ENCODE assay signal across 7 mouse cellular contexts in genomic region chr5:57719594-57720185, GRCm38 (mm10). TPM values are rescaled to one million over a fixed set of nuclear protein-coding genes. Genes with fewer than 3 reads are reported as not detected.
DNase-seq lines count a peak whose midpoint lies in the region; ATAC-seq and TF ChIP-seq lines count a peak whose summit lies in the region.

No protein-coding gene starts in this region.

- H3K9ac ChIP-seq in forebrain, postnatal 0 days = peak overlapping the region; percentile 70
- peak overlapping the region; percentile 72; the same call in 1 of the 2 replicates for H3K9ac ChIP-seq in hindbrain, embryonic 11.5 days (ENCODE audit: low read depth, low read length)

- peaks cover 31% of the 10 kb centered on the region for H3K36me3 ChIP-seq in G1E (replicated peaks)
- no peaks in the 10 kb centered on the region for H3K36me3 ChIP-seq in forebrain, postnatal 0 days (ENCODE audit: insufficient read depth)
- no peaks in the 10 kb centered on the region for H3K36me3 ChIP-seq in hindbrain, embryonic 11.5 days (ENCODE audit: control insufficient read depth, insufficient read depth, low read length)

- DNase-seq in G1E (ENCODE audit: low spot score) = peak; percentile 43
- peak; percentile 77 for DNase-seq in forebrain, postnatal 0 days
- DNase-seq in hindbrain, embryonic 11.5 days (ENCODE audit: low spot score) = peak; percentile 82
- DNase-seq in left cerebral cortex, adult 9 months (ENCODE audit: low spot score in 2 of 2) = peak; percentile 30 to 65
- DNase-seq in skeletal muscle tissue, adult 2 months (ENCODE audit: low read depth, low spot score) = peak; percentile 15

- TF ChIP-seq CTCF in G1E (IDR thresholded peaks at IDR 0.05; ENCODE audit: low read depth, low read length) = peak; percentile 19; the same call in 1 of the 2 replicates
- TF ChIP-seq CTCF in bone marrow, adult 2 months (IDR thresholded peaks at IDR 0.05; ENCODE audit: control insufficient read depth, insufficient read depth, low read length) = no peak
- peak; percentile 79 for TF ChIP-seq CTCF in forebrain, postnatal 0 days (IDR thresholded peaks at IDR 0.05; ENCODE audit: low read depth)

- no peak for ATAC-seq in G1E (ENCODE audit: extremely low read depth, insufficient number of reproducible peaks, low FRiP score, poor library complexity, severe bottlenecking)
- ATAC-seq in forebrain, postnatal 0 days = no peak
- ATAC-seq in hindbrain, embryonic 11.5 days (ENCODE audit: low FRiP score) = no peak
- ATAC-seq in megakaryocyte, adult 5-6 weeks (ENCODE audit: poor library complexity, severe bottlenecking) = 0 out of 2 replicates have a peak, but pooled peaks have one; percentile 4

- no peak for TF ChIP-seq POLR2A in bone marrow, adult 2 months (IDR thresholded peaks at IDR 0.05; ENCODE audit: borderline replicate concordance, control insufficient read depth, low read depth, low read length)

- H3K4me3 ChIP-seq in G1E (ENCODE audit: low read depth, low read length) = peak overlapping the region; percentile 95
- H3K4me3 ChIP-seq in bone marrow, adult 2 months (replicated peaks; ENCODE audit: control insufficient read depth, low read depth, low read length) = peak overlapping the region; percentile 56
- peak overlapping the region; percentile 70 for H3K4me3 ChIP-seq in forebrain, postnatal 0 days (ENCODE audit: low read depth, low read length)
- H3K4me3 ChIP-seq in hindbrain, embryonic 11.5 days (ENCODE audit: low read depth, low read length) = peak overlapping the region; percentile 54

- H3K4me2 ChIP-seq in forebrain, postnatal 0 days (ENCODE audit: low read depth) = peak overlapping the region; percentile 90
- H3K4me2 ChIP-seq in hindbrain, embryonic 11.5 days (replicated peaks; ENCODE audit: low read depth, low read length) = peak overlapping the region; percentile 98

- no peak overlapping the region for H3K27ac ChIP-seq in bone marrow, adult 2 months (ENCODE audit: control insufficient read depth, insufficient read depth, low read depth, low read length, poor library complexity)
- H3K27ac ChIP-seq in forebrain, postnatal 0 days (ENCODE audit: low read depth, low read length) = peak overlapping the region; percentile 88
- H3K27ac ChIP-seq in hindbrain, embryonic 11.5 days (ENCODE audit: low read depth, low read length) = no peak overlapping the region

- 2% methylated on average over 59 of the region's 59 CpGs for whole genome bisulfite sequencing in bone marrow, adult 2 months
- WGBS in forebrain, postnatal 0 days = under 1% methylated on average over 59 of the region's 59 CpGs
- under 1% methylated on average over 52 of the region's 59 CpGs for WGBS in hindbrain, embryonic 11.5 days

- H3K27me3 ChIP-seq in G1E (ENCODE audit: insufficient read depth, low read length) = no peaks in the 10 kb centered on the region
- H3K27me3 ChIP-seq in forebrain, postnatal 0 days (ENCODE audit: insufficient read depth, low read length) = no peaks in the 10 kb centered on the region
- H3K27me3 ChIP-seq in hindbrain, embryonic 11.5 days (ENCODE audit: control insufficient read depth, insufficient read depth, low read length) = peaks cover 23% of the 10 kb centered on the region

- H3K9me3 ChIP-seq in G1E (replicated peaks) = no peaks in the 10 kb centered on the region
- H3K9me3 ChIP-seq in forebrain, postnatal 0 days (ENCODE audit: low read length) = no peaks in the 10 kb centered on the region
- H3K9me3 ChIP-seq in hindbrain, embryonic 11.5 days (ENCODE audit: control insufficient read depth, low read length) = no peaks in the 10 kb centered on the region

- H3K4me1 ChIP-seq in G1E (ENCODE audit: insufficient read depth, low read depth, low read length) = peaks cover 56% of the 10 kb centered on the region
- H3K4me1 ChIP-seq in bone marrow, adult 2 months (ENCODE audit: control insufficient read depth, insufficient read depth, low read length) = no peaks in the 10 kb centered on the region; the same call in 1 of the 2 replicates
- peaks cover 18% of the 10 kb centered on the region; the same call in 1 of the 2 replicates for H3K4me1 ChIP-seq in forebrain, postnatal 0 days (ENCODE audit: insufficient read depth)
- no peaks in the 10 kb centered on the region for H3K4me1 ChIP-seq in hindbrain, embryonic 11.5 days (replicated peaks; ENCODE audit: control insufficient read depth, insufficient read depth, low read length)

RNA-seq across cellular contexts. Expression of gene Pcdh7, which starts 1.9 kb away (rescaled TPM):
- 116 and 127 TPM in 2 replicates for total RNA-seq in G1E (2014; fragmentation: Nextera tagmentation)
- 59.4 and 61.2 TPM in 2 replicates for total RNA-seq in G1E (2017)
- polyA plus RNA-seq in G1E (2012) = 18.5 and 22.3 TPM in 2 replicates
- 0.49 and 3.7 TPM in 2 replicates for polyA plus RNA-seq in bone marrow, adult 2 months (2011; ENCODE audit: insufficient read depth, insufficient read length, low replicate concordance, missing spikeins)
- 84.7 and 89.3 TPM in 2 replicates for total RNA-seq in forebrain, postnatal 0 days (2014; rRNA removed)
- 12.7 and 15.5 TPM in 2 replicates for polyA plus RNA-seq in forebrain, postnatal 0 days (2015; fragmentation: Nextera tagmentation; extraction: Ambion mirVana)
- polyA plus RNA-seq in hindbrain, embryonic 11.5 days (2014; fragmentation: Nextera tagmentation; extraction: Ambion mirVana) = 5.3 and 7.1 TPM in 2 replicates
- total RNA-seq in megakaryocyte, adult 5-6 weeks (2015) = 0.16 and 1.1 TPM in 2 replicates
- total RNA-seq in megakaryocyte, adult 5-6 weeks (2017) = 0.26 TPM in 1 of 2 replicates, not detected in the other

Comparison
In these comparisons a context has a peak if more than half of its experiments do, and no peak if none do; other contexts are left out.
1. DNase-seq: peak in every context shown above with its lines; median percentile 82 in hindbrain, embryonic 11.5 days; 77 in forebrain, postnatal 0 days; 48 in left cerebral cortex, adult 9 months; 43 in G1E; 15 in skeletal muscle tissue, adult 2 months.